Mouse (Mus musculus) adipose tissue, adult 10 weeks (tissue): Measurements from ENCODE around the gene Olfr761. TPM values are rescaled to one million over a fixed set of nuclear protein-coding genes. Genes with fewer than 3 reads are reported as not detected.

ENCODE experiments used
- polyA plus RNA-seq: library from polyadenylated mRNA; stranded (reverse); fragments of 350-450 nt; fragmentation: Illumina TruSeq; extraction: RNeasy Lipid Tissue Mini Kit (QIAGEN cat#74804); gene quantifications from one replicate; pipeline ENCODE4 v1.2.3, GENCODE M21; 2014; ENCODE audit warnings: low read depth, low replicate concordance

Olfr761 gene
- polyA plus RNA-seq, result not detected

GRCm38 (mm10) chr17:37952979-37953378 lies at the start of gene Olfr761:
Olfr761 (minus strand) TSS chr17:37953079.

GRCm38 (mm10) chr17:37920248-37920647 lies 32.6 kb downstream of the Olfr761 start, which contains the start of gene Olfr128:
Olfr128 (plus strand) TSS chr17:37920548.

Other genes starting within 250 kb of the Olfr761 start
- gene Olfr120, start 231.3 kb downstream of the Olfr761 start, polyA plus RNA-seq, result not detected
- gene Olfr121, start 204.2 kb downstream of the Olfr761 start, polyA plus RNA-seq, result not detected
- not detected for gene Olfr122, start 184.5 kb downstream of the Olfr761 start, polyA plus RNA-seq
- not detected for gene Olfr123, start 159.6 kb downstream of the Olfr761 start, polyA plus RNA-seq
- gene Olfr124, start 153.2 kb downstream of the Olfr761 start, polyA plus RNA-seq, result not detected
- gene Olfr125, start 120.1 kb downstream of the Olfr761 start, polyA plus RNA-seq, result not detected
- gene Olfr126, start 105.6 kb downstream of the Olfr761 start, polyA plus RNA-seq, result not detected
- not detected for gene Olfr127, start 52.6 kb downstream of the Olfr761 start, polyA plus RNA-seq
- not detected for gene Olfr128, start 32.5 kb downstream of the Olfr761 start, polyA plus RNA-seq
- not detected for gene Olfr129, start 107.0 kb upstream of the Olfr761 start, polyA plus RNA-seq
- not detected for gene Olfr130, start 110.8 kb upstream of the Olfr761 start, polyA plus RNA-seq
- gene Olfr131, start 135.6 kb upstream of the Olfr761 start, polyA plus RNA-seq, result not detected
- not detected for gene Olfr132, start 181.4 kb upstream of the Olfr761 start, polyA plus RNA-seq
- not detected for gene Olfr133, start 192.2 kb upstream of the Olfr761 start, polyA plus RNA-seq
- gene Olfr134, start 218.3 kb upstream of the Olfr761 start, polyA plus RNA-seq, result not detected